Mouse (Mus musculus) heart, postnatal 10 days (tissue): ENCODE results near the gene Fbxw20. TPM values are rescaled to one million over a fixed set of nuclear protein-coding genes. Genes with fewer than 3 reads are reported as not detected.
A peak's percentile ranks its signal among the peaks of the same experiment; 100 is the strongest.
"Not testable (repeated sequence)": the region's sequence is repeated elsewhere in the genome, so short reads cannot be mapped to it uniquely, and the experiment has no call there.

Experiments
- DNase-seq, 2 experiments: peaks; one replicate each; pipeline ENCODE4 v3.0.0; 2021
- intact Hi-C: fragments of 180-260 bp; cut with DNase I; formaldehyde crosslinking; loops from one replicate; pipeline ENCODE4 v1.15.1; 2025
- total RNA-seq, 2 experiments: library from RNA; stranded (reverse); gene quantifications; 2 replicates each; pipeline ENCODE4 v1.2.3; 2021

The Fbxw20 gene
- total RNA-seq = not detected

DNA sequence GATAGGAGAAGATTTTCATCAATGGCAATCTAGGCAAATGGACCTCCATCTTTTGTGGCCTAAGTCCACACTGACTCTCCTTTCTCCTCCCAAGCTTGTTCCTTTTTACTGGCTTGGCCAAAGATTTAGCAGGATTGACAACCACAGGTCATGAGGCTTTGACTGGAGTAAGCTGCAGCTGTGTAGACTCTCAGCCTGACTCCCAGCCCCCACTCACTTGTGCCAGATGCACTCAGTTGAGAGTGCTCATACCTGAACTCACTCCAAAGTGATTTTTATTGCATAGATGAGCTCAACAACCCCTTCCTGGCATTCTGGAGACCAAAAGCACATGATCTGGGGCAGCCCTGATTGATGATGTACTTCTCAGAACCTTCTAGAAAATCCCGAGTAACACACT is at the start of gene Fbxw20:
Fbxw20 (minus strand) TSS at position 101 of the 400 bp plus-strand sequence.
- no peak for DNase-seq
- intact Hi-C loops = no loop called here

GRCm38 (mm10) chr9:109263041-109263440 is 28.5 kb upstream of the Fbxw20 start:
- intact Hi-C loops = no loop called here

DNA sequence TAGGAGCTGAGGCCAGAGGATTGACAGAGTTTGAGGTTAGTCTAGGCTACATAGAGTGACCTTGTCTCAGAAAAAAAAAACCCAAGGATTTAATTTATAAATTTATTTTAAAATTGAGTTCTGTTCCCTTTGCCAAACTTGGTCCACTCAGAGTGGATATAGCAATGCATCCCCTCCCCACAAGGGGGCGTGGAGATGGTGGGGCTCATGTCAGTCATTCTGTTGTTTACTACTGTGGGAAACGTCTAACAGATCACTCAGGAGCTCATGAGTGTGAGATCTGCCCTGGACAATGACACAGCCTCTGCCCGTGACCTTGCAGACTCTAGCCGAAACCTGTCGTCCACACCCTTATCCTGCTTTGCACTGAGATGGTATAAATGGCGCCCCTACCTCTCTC is 16.1 kb downstream of the Fbxw20 start:
- peak in 1 of 2 experiments; percentile 1 for DNase-seq
- intact Hi-C loops = no loop called here

More at GRCm38 (mm10) chr9:109263041-109263440, 28.5 kb upstream of the Fbxw20 start:
- no peak for DNase-seq

- DNase-seq, intact Hi-C loops: not testable (repeated sequence)
These were observed 33.2 kb downstream of the Fbxw20 start for GRCm38 (mm10) chr9:109201347-109201746.

DNA sequence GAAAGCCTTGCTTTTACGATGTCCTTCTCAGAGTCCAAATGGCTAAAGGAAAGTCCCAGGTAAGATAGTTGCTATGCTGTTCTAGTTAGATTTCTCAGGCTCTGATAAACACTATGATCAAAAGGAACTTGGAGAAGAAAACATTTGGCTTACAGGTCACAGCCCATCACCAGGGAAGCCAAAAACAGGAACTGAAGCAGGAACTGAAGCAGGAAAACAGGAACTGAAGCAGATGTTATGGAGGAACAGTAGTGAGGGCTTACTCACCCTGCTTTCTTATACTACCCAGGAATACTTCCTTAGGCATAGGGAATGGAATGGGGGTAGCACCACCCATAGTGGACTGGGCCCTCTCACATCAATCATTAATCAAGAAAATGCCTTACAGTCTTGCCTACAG is 34.2 kb downstream of the Fbxw20 start:
- intact Hi-C loops = no loop called here
- no peak for DNase-seq

DNA sequence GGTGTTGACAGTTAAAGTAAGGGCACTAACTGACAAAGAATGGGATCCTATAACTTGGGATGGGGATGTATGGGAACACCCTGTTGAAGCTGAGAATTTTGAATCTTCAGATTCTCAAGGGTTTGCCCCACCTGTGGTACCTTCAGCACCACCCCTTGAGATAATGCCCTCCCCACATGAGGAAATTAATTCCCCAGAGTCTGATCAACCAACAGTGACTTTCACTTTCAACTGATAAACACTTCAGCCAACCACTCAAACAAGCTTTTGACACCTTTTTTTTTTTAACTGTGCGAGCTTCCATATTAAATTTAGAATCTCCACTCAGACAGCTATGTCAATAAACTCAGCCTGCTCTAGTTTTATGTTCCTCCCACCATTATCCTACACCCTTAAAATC is 35.2 kb downstream of the Fbxw20 start:
- intact Hi-C loops = no loop called here
- DNase-seq = no peak

DNA sequence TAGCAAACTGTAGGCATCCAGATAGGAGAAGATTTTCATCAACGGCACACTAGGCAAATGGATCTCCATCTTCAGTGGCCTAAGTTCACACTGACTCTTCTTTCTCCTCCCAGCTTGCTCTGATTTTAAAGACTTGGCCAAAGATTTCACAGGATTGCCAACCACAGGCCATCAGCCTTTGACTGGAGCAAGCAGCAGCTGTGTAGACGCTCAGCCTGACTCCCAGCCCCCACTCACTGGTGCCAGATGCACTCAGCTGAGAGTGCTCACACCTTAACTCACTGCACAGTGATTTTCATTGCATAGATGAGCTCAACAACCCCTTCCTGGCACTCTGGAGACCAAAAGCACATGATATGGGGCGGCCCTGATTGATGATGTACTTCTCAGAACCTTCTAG is 38.7 kb downstream of the Fbxw20 start, which contains the start of gene Fbxw13:
Fbxw13 (minus strand) TSS at position 101 of the 400 bp plus-strand sequence.
- intact Hi-C loops, DNase-seq: not testable (repeated sequence)

DNA sequence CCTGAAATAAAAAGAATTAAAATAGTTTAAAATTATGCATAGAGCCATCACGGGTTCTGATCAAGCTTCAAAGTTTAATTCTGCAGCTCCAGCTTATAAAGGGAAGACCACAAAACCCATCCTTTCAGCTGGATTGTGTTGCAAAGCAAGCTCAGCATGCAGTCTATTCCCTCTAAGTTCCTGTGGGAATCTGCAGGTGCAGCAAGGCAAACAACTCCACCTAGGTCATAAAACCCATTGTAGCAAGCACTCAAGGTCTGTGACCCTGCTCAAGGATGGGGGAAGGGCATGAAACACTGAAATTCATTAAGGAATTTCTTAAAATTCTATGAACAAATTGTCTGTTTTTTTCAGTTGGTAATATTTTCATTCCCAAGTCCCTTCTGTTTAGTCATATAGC is 57.3 kb downstream of the Fbxw20 start:
- intact Hi-C loops = no loop called here
- no peak for DNase-seq

- no peak for DNase-seq
- intact Hi-C loops = no loop called here
These were observed 58.3 kb downstream of the Fbxw20 start for GRCm38 (mm10) chr9:109176301-109176700.

Other genes starting within 250 kb of the Fbxw20 start
- gene Ucn2, start 248.7 kb downstream of the Fbxw20 start, total RNA-seq = not detected
- 1 to 10 TPM; 2.4 TPM for gene Pfkfb4, start 243.0 kb downstream of the Fbxw20 start, total RNA-seq
- 10 to 100 TPM; 51.6 to 53.2 TPM for gene Shisa5, start 196.2 kb downstream of the Fbxw20 start, total RNA-seq
- gene Trex1, start 175.0 kb downstream of the Fbxw20 start, total RNA-seq = 10 to 100 TPM in 1 of 2 experiments, 1 to 10 TPM in 1; 9.8 to 12.2 TPM
- 10 to 100 TPM in 1 of 2 experiments, 1 to 10 TPM in 1; 9.2 to 10.4 TPM for gene Atrip, start 160.6 kb downstream of the Fbxw20 start, total RNA-seq
- gene Ccdc51, start 152.3 kb downstream of the Fbxw20 start, total RNA-seq = 10 to 100 TPM; 10.3 to 12.4 TPM
- 100 to 1,000 TPM; 272 to 274 TPM for gene Tma7, start 152.2 kb downstream of the Fbxw20 start, total RNA-seq
- gene Plxnb1, start 139.4 kb downstream of the Fbxw20 start, total RNA-seq = 10 to 100 TPM; 23.8 to 28.3 TPM
- gene Fbxw21, start 72.7 kb downstream of the Fbxw20 start, total RNA-seq = not detected
- gene Fbxw13, start 38.8 kb downstream of the Fbxw20 start, total RNA-seq = not detected
- not detected for gene Fbxw14, start 52.9 kb upstream of the Fbxw20 start, total RNA-seq
- gene Fbxw28, start 104.9 kb upstream of the Fbxw20 start, total RNA-seq = not detected
- gene Fbxw22, start 169.5 kb upstream of the Fbxw20 start, total RNA-seq = not detected
- gene Fbxw16, start 214.4 kb upstream of the Fbxw20 start, total RNA-seq = not detected